Mouse (Mus musculus) kidney, postnatal 36 days (tissue): ENCODE data around the gene Opcml.

Experiments used
- DNase-seq, 2 experiments: peaks; one replicate each; pipeline ENCODE4 v3.0.0; 2021 to 2022; ENCODE audit warnings: mixed read lengths in 2 of 2

Opcml gene

DNA sequence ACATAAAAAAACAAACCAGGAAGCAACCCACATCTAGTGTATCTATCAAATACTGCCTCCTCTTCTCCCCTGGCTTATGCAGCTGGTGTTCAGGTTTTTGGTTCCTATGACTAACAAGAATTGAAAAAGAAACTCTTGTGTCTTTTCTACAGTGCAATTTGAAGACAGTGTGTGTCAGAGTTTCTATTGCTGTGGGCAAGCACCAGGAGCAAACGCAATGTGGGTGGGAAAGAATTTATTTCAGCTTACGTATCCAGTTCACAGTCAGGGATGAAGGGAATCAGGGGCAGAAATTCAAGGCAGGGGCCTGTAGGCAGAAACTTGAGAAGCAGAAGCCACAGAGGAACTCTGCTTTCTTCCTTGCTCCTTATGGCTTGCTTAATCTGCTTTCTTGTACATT, 869.4 kb downstream of the Opcml start:
- no peak for DNase-seq

GRCm38 (mm10) chr9:28662882-28663281, 872.3 kb downstream of the Opcml start:
- no peak for DNase-seq

DNA sequence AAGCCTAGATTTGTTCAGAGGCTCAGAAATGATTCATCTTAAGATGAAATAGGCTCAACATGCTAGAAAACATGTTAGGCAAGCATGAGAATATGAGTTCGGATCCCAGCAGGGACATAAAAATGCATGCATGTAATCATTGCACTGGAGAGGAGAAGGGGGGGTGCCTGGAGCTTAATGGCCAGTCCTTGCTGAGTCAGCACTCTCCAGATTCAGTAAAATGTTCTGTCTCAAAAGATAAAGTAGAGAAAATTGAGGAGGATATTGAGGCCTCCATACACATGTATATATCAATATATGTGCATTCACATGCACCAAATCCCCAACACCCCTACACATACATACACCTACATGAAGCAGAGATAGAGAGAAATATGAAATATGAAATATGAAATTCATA, 889.7 kb downstream of the Opcml start:
- DNase-seq, result no peak

- DNase-seq, result no peak
Measured at GRCm38 (mm10) chr9:28681252-28682037, 890.9 kb downstream of the Opcml start.

DNA sequence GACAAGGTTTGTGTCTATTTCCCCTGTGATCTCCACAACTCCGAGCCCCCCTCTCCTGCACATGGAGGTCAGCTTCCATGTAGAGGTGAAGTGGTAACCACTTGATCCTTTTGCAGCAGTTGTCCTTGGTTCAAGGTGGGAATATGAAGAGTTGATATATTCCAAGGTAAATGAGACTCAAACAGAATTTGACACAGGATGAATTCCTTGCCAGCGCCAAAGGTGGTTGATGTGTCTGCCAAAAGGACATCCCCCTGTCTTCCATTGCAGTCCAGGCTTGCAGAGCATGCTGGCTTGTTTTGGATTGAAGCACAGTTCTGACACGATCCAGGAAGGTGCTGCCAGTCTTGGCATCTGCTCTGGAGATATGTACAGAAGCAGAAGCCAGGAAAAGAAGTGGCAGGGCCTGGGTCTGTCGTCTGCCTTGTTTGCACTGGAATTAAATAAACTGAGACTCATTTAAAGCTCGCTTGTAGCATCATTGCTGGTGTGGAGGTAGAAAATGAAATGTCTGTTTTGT, 893.4 kb downstream of the Opcml start:
- no peak for DNase-seq

DNA sequence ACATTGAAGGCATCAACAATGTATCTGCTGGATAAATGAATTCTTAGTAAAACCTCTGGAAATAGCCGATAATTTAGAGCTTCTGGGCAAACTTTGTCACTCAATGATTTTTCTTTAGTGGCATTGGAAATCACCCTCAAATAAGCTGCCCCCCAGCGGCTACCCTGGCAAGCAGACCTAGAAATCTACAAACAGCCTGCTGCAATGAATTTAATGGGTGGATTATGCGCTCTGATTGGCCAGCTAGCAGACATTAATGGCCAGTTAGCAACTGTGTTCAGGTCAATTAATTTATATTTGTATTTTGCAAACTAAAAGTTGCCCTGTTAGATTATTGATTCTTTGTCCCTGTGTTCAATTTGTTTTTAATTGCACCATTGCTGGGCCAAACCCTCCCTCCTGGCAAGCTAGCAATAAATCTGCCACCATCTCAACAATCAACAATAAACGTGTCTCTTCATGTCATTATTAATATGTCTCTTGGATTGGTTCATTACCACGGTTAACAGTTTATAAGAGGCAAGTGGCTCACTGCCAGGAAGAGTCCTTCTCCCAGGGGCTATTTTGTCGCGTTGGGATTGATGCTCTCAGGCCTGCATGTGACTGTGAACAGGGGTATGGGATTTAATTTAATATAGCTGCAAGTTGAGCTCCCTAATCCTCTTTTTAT, 896.5 kb downstream of the Opcml start:
- DNase-seq, result no peak

GRCm38 (mm10) chr9:28690134-28690533, 899.6 kb downstream of the Opcml start:
- no peak for DNase-seq

DNA sequence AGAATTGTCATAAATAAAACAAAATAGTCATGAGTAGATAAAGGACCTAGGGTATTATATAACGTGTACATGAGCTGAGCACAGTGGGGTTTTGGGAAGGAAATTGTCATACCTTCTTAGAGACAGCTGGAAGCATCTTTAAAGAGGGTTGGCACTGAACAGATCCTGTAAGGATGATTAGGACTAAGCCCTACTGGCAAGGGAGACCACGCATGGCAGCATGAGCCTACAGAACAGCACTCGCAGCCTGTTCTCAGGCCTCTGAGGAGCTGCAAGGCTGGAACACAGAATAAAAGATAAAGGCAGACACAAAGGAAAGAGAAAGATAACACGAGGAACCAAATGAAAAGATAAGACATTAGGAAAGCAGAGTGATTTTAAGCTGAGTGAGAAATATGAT, 915.2 kb downstream of the Opcml start:
- DNase-seq, result no peak

DNA sequence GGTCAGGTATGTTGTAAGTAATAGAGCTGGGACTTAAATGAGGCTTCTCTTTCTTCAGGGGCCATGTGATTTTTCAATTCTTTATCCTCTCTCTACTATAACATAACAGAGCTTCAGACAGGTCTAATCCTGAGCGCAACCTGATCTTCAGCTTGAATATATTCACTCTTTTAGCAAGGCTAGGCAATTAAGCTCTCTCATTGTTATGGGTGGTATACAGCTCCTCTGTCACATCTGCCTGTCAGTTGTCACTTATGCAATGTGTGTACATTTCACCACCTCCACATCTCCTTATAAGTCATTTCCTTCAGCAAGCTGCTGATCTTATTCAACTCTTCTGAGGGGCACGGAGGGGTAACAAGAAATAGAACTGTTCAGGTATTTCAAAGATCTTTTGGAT, 924.0 kb downstream of the Opcml start:
- DNase-seq, result no peak

- no peak for DNase-seq
Measured at GRCm38 (mm10) chr9:28720186-28720585, 929.6 kb downstream of the Opcml start.

DNA sequence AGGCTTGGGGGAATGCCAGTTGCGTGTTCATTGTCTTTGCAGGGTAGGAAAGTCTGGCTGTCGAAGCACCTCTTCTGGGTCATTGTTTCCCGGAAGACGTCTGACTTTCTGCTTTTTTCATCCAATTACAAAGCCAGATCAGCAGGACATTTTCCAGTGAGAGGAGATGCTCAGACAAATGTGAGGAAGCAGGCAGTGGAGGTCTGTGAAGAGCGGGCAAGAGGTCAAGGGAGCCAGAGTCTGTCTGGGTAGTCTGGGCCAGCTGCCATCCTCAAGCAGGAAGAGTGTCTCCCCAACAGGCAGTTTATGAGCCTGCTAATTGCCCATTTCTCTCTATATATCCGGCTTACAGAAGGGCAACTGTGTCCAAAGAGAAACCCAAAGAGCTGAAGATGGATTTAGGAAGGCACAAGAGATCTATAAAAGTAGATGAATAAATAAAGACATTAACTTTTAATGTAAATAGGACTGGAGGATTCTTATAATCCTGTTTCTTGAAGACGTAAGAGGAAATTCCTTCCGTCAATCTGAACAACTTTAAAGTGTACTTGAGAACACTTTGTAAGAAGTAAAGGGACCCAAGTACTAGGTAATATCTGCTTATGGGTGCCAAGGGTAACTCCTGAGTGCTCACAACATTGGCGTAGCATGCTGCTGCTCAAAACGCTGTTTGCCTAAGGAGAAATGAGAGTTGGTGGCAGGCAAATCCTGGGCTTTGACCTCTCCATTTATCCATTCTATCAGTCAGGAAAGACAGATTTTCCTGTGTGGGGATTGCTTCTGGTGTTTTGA, 941.4 kb downstream of the Opcml start:
- no peak for DNase-seq

- no peak for DNase-seq
Measured at GRCm38 (mm10) chr9:28737955-28738354, 947.4 kb downstream of the Opcml start.

- DNase-seq, result no peak
Measured at GRCm38 (mm10) chr9:28738451-28738860, 947.9 kb downstream of the Opcml start.

GRCm38 (mm10) chr9:28744771-28745170, 954.2 kb downstream of the Opcml start:
- no peak for DNase-seq

DNA sequence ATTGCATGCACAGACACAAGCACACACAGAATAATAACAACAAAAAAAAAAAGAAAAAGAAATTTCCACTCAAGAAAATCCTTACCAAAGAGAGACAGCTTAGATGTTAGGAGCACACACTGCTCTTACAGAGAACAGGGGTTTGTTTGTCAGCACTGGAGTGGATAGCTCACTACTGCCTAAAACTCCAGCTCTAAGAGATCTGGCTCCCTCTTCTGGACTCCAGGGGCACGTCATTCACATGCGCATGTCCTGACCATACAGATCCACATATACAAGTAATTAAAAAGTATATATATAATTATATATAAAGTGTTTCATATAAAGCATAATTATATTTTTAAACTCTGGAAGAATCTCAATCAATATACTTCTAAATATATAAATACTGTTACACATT, 958.3 kb downstream of the Opcml start:
- peak in 1 of 2 experiments; percentile 46 for DNase-seq

- DNase-seq, result no peak
Measured at GRCm38 (mm10) chr9:28752908-28753307, 962.3 kb downstream of the Opcml start.

- DNase-seq, result no peak
Measured at GRCm38 (mm10) chr9:28756841-28757451, 966.4 kb downstream of the Opcml start.

GRCm38 (mm10) chr9:28761460-28761859, 970.9 kb downstream of the Opcml start:
- no peak for DNase-seq

DNA sequence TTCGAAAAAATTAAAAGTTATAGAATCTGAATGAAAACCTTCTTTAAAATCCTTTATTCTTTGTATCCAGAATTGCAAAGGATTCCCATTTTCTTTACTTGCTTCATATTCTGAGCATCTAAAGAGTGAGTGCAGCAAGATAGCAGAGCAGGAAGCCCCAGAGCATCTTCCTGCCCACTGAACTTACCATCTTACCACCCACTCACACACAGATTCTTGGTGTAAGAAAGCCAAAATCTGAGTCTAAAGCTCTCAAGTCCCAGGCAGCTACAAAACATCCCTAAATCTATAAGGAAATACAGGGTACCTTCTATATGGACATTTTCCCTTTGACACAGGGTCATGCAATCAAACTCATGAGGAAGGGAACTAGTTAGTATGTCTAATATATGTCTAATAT, 973.6 kb downstream of the Opcml start:
- no peak for DNase-seq

- peak in 1 of 2 experiments; percentile 1 for DNase-seq
Measured at GRCm38 (mm10) chr9:28776517-28777503, 986.2 kb downstream of the Opcml start.

GRCm38 (mm10) chr9:28783834-28784233, 993.3 kb downstream of the Opcml start:
- DNase-seq, result no peak

GRCm38 (mm10) chr9:28789439-28789838, 998.9 kb downstream of the Opcml start:
- no peak for DNase-seq
